Mouse (Mus musculus): ENCODE measurements around the gene Trmt1.

Gene Trmt1

DNA sequence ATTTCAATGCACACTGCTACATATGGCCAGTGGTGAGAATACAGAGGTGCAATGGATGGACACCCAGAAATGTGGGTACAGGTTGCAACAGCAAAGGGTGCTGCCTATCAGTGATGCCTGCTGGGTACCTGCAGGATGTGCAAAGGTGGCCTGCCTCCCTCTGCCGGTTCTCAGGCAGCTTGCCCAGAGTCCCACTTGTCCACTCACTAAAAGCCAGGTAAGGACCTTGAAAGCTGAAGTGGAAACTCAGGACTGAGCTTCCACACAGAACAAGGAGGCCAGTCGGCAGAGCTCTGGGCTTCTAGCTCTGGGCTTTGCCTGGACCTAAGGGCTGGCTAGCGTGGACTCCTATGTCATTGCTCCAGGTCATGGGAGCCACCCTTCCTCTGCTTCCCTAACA is 25.2 kb downstream of the Trmt1 start:
- DNase-seq: no peak

DNA sequence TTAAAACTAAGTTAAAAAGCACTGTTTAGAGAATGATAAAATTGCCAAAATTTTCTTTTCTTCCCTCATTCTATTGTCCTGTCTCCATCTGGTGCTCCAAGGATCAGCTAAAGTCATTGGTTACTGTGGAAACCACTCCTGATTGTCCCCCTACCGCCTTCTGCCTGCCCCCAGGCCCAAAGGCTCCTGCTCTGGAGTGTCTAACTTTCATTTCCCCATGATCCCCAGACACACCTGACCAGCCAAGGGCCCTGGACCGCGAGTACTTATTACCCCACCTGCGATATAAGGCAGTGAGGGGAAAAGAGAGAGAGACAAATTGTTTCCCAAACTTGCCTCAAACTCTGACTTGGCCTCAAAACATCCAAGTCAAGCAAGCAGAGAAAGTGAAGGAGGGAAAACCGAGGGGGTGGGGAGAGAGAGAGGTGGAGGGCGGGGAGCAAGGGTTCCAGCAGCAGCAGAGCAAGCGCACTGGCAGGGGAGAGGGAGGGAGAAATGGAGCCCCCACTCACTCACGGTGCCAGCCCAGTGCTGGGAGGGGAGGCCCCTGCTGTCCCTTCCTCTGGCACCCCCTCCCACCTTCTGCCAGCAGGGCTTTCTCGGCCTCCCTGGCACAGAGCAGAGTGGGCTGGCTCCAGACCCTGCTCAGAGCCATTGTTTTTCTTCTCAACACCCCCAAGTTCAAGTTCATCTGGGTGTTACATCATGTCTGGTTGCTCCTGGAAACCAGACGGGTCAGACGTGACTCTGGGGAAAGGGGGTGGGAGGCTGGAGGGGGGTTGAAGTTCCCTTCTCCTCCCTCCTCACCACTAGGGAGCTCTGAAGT is 26.0 kb downstream of the Trmt1 start:
- no peak for DNase-seq

DNA sequence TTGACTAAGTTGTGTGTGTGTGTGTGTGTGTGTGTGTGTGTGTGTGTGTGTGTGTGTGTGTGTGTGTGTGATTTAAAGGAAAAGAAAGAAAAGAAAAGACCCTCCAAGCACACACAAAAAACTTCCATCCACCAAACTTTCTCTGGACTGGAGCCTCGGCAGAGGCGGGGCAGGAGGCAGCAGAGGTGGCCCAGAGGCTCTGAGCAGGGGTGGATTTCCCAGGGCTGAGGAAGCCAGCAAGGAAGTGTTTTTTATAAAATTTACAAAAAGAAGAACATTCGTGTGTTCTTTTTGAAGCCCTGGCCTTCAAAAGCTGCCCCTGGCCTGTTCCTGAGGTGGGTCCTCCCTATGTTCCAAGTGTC is 26.6 kb downstream of the Trmt1 start:
- DNase-seq: no peak

DNA sequence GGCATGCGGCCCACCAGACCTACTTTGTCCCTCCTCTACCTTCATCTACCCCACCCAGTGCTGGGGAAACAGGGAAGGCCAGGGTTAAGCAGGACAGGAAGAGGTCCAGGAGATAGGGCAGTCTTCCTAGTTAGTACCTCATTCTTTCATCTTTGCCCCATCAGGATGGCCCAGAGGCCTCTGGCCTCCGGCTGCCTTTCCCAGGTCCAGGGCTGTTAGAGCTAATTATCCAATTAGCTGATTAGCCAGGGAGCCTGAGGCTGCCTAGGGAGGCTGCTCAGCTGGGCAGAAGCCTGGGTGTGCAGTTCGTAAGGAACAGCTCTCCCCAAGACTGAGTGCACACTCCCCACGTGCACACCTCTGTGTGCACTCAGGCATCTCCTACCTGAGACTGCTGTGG is 27.3 kb downstream of the Trmt1 start:
- DNase-seq: no peak

DNA sequence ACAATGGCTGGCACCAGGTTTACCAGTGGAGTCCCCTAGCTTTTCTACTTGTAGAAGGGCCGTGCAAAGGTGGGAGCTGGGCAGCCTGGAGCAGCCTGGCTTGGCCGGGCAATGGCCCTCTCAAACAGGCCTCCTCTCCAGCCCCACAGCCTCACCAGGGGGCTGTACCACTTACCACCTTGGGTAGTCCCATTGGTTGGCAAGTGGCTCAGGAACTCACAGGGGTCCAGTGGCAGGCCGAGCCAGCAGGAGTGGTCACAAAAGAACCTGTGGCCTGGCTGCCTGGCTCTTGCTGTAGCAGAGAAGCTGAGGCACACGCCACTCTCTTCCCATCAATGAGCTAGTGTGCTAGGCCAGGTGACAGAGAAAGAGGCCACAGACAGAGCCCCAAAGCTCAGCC is 28.1 kb downstream of the Trmt1 start:
- no peak for DNase-seq

DNA sequence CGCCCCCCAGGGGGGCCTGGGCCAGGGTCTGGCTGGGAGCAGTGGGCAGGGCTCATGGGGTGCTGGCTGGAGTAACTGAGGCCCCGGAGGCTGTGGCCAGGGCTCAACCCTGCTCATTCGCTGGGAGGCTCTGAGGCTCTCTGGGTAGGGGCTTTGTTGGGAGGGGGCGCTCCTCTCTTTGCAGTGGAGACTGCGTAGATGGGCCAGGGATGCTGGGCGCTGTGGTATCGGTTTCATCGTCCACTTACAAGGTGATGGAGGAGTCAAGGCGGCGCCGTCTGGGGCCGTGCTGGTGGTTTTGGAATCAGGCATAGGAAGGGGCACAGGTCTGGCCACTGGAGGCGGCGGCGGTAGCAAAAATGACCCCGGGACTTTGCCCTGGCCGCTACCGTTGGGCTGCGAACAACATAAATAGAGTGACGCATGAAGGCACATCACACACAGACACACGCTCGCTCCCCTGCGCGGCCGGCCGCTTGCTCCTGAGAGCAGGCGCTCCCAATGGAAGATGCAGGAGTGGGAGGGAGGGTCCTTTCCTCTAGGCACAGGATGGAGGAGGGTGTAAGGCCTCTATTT is 29.9 kb downstream of the Trmt1 start:
- no peak for DNase-seq

DNA sequence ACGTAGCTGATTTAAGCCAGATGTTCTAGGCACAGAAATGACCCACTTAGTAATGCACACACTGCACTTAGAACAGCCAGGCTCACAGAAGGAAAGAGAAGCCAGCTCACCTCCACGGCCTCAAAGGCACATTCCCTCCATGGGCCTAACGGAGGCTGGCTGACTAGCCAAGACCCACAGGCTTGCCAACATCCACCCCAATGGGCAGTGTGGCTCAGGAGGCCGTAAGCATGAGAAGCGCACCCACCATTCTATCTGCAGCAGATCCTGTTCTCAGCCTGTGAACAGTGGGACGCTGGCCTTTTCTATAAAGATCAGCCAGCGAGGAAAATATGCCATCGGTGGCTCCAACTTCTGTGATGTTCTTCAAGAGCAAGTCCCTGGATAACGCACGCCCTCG is 30.7 kb downstream of the Trmt1 start:
- no peak for DNase-seq

DNA sequence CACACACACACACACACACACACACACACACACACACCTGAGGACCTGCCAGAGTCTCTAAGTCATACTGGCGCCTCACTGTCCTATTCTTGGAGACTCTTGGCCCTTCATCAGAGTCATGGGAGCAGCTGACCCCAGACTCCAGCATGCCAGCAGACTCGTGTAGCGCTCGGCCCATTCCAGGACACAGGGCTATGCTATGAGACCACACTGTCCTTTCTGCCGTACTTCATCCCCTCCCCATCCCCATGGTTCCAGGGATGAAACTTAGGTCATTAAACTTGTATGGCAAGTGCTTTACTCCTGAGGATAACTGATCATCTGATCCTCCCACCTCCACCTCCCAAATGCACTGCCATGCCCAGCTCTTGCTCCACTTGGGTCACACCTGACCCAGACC is 32.4 kb downstream of the Trmt1 start:
- DNase-seq: no peak

DNA sequence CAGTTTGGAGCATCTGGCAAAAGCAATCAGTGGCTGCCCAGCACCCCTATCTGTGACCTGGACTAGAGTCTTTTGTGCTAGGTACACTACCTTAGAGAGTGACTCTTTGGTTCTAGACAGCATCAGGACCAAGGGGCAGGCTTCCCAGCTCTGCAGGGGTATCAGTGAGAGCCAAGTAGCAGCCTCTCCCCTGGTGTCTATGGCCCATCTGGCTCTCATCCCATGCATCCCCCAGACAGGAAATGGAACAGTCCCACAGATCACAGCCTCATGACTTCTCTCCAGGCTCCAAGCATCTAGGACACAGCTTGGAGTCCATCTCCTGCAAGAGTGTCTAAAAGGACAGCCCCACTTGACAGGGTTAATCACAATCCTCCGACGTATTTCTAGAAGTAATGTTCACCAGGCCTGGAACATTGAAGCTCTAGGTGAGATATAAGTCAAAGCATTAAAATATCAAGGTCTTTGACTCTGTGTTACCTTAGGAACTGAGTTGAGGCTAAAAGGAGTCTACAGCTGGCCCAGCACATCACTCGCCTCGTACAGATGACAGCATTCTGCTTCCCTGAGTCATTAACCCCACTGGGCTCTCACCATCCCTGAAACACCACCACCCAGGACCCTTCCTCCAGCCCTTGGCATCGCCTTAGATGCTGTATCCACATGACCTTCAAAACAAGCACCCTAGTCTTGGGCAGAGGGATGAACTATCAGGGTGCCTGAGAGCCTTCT is 33.0 kb downstream of the Trmt1 start:
- no peak for DNase-seq

DNA sequence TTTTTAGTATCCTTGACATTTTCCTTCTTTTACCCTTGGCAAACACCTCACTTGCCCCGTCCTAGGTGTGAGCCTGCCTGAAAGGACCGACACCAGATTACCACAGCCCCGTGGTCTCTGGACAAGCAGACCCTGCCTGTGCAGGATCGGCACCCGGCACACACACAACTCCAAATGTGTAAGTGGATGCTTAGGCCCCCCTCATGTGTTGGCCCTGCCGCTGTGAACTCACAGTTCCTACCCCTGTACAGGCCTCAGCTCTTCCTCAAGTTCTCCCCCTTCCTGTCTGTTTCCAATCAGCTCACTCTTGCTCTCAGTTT is 36.4 kb downstream of the Trmt1 start:
- no peak for DNase-seq

DNA sequence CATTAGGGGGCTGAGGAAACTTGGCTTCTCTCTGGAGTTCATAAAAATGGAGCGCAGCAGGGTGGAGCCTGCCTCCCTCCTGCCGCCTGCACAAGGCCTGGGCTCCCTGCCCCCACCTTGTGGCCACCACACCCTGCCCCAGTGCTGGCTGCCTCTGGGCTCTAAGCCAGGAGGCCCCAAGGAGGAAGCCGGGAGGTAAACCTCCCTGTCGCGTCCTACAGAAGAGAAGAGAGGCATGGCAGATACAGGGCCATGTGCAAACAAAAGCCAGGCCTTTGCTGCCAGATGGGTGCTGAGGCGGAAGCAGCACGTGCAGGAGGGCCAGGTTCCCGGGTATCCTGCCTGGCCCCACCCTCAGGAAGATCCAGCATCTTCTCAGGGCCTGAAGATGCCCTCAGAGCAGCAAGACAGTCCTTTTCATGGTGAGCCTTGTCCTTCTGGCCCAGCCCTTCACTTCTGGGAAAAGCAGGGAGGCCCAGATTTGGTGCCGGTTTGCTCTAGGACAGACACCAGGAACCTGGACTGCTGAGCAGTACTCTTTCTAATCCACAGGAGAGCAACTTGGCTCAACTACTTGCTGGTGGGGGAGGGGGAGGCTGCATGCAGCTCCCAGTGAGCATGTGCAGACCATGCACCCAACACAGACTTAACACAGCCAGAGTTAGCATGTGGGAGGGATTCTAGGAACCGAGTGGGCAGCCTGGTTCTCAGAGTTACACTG is 36.9 kb downstream of the Trmt1 start, which contains the start of gene G430095P16Rik:
G430095P16Rik (plus strand) TSS at position 158 of the 721 bp plus-strand sequence.
- peak; percentile 74 for DNase-seq

DNA sequence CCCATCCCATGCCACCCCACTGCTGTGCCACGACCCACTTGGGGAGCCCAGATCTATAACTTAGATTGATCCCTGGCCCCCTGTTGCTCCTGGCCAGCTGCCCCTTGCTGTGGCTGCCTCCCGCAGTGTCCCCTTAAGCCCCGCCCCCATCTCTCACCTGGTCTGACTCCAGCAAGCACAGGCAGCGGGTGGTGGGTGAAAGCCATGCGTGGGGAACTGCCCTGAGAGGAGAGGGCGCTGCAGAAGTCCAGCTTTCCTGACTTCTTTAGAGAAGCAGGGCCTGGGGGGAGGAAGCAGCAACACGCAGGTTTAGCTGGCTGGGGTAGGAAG is 37.4 kb downstream of the Trmt1 start:
- DNase-seq: no peak

DNA sequence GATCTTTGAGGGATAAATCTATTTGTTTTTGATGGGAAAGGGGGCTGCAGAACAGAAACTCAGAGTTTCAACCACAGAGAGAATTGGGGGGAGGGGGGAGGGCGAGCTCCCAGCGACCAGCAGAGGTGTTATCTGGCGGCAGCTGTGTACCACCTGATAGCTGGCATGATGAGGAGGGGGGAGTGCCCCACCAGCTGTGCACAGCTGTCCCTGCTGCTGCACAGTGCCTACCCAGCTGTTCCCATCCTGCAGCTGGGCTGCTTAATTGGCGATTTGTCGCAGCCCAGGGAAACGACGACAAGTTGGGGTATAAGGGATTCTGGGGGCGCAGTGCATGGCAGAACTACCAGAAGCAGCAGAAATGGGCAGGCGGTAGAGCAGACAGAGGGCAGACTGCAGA is 38.6 kb downstream of the Trmt1 start:
- DNase-seq: no peak

DNA sequence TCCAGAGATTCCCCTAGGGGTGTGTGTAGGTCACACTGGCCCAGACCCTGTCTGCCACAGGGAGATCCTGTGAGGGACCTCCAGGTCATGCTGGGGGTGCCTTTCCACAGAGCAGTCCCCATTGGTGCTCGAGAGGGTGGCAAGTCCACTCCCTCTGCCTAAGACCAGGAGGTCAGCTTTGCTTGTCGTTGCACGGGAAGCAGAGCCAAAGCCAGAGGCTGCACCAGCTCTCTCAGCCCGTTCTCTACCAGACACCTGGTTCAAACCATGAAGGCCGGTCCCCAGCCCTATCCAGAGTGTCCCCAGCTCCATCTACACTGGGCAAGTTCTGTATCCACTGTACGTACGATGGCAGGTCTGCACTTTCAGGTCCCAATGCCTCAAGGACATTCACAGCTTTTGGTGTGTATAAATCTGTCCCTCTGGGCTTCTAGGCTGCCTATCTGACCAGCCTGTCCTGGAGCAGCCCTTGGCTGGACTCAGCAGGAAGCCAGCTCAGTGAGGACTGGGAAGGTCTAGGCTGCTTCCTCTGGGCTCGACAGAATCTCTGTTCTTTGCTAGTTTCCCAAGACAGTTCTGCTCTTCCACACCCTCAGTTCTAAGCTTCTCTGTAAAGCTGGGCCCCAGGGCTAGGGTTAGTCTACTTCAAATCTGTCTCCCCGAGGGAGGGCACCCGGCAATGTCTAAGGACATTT is 39.3 kb downstream of the Trmt1 start:
- no peak for DNase-seq

DNA sequence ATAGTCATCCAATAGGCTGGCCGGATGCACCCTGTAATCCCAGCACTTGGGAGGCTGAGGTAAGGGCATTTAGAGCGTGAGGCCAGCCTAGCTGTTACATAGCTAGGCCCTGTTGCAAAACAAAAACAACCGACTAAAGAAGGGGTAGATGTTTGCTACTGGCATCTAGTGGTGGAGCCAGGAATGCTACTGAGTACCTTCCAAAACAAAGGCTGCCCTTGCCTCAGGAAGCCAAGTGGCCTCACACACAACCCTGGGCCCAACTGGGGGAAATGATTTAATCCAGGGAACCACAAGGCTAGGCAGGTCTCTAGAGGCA is 39.8 kb downstream of the Trmt1 start:
- no peak for DNase-seq

DNA sequence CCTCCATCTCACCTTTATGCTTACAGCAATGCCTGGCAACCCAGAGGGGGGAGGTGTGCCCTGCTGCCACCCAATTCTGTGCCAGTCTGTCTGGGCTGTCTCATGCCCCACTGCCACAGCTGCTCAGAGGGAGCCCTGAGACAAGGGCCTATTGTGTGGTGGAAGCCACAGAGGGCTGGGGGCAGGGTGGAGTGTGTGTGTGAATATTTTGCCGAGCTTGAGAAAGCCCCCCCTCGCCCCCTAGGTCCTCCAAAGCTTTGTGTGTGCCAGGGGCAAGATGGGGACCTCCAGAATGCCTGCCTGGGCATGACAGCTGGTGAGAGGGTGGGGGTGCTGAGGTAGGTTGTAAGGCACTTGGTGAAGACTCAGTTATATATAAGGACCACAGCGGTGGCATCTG is 42.4 kb downstream of the Trmt1 start:
- DNase-seq: no peak

DNA sequence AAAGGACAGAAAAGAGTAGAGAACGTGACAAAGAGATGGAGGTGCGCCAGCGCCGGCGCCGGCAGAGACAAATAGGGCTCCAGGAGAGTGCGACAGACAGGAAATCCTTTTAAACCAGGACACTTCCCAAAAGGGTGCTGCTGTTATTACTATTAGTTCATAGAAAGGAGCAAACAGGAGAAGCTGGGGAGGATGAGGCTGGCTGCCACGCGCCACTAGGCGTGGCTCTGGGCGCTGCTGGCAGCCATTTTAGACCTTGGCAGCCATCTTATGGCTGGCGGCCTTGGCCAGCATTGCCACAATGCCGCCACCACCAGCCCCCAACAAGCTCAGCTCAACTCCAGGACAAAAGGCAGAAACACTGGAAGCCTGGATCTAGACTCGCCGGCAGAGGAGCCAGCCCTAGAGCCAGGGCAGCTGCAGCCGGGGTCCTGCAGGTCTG is 43.8 kb downstream of the Trmt1 start:
- DNase-seq: no peak

DNA sequence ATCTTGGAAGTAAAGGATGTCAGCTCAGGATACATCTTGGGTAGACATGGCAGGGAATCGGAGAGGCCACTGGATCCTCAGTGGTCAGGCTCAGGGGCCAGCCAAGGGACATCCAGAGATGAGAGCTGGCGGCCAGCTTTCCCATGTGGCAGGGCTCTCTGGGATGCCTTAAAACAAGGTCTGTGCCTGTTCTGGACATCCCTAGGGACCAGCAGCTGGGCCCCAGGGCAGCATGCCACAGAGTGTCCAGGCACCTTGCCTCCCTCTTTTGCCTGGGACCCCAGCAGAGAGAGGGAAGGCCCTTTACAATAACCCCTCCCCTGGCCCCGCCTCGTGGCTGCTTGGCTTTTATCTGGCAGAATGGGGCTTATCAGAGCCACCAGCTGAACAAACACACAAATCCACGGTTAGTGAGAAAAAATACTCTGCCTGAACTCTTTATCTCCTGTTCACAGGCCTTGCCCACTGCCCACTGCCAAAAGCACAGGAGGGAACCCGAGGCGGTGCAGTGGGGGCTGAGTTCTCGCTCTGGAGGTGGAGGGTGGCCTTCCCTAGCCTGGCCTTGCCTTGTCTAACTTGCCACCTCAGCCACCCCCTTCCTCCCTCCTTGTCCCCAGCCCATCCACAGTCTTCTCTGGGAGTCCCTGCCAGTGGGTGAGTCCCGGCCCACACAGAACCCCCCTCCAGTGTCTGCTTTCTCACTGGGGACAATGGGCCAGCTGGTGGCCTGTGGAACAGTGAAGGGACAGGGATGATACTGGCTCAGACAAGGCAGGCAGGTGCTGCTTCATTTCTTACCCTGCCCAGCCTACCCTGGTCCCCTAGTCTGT is 44.6 kb downstream of the Trmt1 start:
- DNase-seq: no peak

DNA sequence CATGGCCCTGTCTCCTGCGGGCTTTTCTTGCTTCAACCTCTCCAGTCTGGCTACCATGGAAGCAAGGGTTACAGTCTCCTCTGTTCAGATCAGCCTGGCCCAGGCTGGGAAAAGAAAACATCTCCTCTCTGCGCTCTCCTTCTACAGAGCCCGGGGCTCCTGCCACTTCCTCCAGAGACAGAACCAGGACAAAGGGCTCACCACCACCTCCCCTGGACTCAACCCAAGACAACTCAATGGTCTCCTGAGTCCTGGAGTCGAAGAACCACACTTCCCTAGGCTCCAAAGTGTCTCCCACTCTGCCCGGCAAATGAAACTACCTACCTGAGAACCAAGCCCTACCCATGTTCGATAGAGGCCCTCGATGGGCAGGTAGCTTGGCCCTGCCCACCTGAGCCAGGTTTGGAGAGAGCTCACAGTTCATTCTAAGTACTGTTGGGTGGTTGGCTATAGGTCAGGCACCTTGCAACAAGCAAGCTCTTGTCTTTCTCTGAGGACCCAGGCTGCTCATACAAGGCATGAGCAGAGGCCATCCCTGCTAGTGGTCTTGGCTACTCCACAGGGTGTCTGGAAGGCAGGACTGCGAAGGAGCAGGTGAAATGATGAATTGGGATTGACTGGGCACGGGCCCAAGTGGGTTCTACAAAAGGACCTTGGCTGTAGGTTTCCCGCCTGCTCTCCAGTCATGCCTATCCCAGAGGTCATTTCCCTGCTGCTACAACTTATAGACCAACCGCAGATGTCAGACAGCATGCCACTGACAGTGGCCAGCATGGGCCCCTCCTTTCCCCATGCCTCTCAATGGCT is 45.5 kb downstream of the Trmt1 start:
- no peak for DNase-seq

DNA sequence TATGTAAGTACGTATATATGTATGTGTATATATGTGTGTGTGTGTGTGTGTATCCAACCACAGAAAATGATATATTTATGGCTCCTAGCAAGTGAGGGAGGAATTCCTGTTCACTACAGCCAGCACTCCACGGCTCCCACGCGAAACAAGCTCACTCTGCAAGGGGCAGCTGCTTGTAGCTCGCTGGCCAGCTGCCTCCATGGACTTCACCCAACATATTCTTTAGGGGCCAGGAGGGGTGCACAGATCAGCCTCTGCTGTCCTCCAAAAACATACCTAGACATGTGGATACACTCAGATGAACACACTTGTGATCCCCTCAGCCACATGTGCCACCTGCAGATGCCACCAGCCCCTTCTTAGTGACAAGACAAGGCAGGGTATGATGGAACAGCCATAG is 46.4 kb downstream of the Trmt1 start:
- peak; percentile 67 for DNase-seq

DNA sequence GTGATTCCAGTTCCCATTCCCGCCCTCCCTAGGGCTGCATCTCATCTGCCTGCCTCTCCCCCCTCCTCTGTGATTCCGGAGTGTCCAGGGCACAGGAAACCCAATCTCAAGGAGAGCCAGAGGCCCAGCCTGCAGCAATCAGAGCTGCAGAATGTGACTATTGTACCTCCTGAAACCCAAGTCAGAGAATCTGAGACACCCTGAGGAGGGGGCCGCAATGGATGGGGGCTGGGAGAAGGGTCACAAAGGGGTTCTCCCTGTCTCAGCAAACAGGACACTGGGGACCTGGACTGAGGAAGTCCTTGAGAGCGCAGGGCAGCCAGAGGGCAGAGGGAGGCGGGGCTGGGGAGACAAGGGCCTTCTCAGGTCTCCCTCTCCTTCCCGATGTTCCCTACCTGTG is 46.9 kb downstream of the Trmt1 start:
- no peak for DNase-seq

DNA sequence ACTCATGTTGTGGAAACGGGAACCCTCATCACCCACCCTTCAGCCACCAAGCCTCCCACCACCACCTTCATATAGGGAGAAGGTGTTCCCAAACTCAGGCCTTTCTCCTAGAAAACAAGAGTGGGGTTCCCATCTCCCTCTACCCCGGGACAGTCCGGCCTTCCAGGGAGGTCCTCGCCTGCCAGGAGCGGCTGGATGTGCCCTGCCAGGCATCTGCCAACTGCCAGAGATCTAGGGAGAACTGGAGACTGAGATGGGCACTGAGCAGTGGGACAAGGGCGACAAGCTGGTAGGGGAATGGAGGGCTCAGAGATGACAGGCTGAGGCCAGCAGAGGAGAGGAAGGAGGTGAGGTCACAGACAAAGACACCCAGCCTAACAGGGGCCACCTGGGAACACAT is 47.9 kb downstream of the Trmt1 start:
- DNase-seq: no peak
